Mouse (Mus musculus): Measurements from ENCODE around the gene Sesn2. TPM values are rescaled to one million over a fixed set of nuclear protein-coding genes. Genes with fewer than 3 reads are reported as not detected.

Sesn2 gene
- polyA plus RNA-seq, 1 experiment from 2014 or later: 16.0 TPM

DNA sequence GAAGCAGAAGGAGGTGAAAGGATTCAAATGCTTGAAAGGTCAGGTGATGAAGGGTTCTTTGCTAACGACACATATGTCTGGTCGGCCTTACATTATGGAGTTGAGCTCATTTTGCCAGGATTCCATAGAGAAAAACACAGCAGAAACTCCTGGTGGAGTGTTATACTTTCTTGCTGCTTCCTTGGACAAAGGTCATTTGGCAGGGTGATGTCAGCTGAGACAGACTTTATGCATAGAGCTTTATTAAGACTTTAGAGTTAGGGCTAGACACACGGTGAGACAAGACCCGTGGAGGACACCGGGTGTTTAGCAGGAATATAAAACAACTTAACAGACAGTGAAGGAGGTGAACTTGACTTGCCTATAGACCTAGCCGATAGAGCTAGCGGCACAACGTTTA lies 32.5 kb downstream of the Sesn2 start:
- DNase-seq (ENCODE audit: low spot score) (no peak), ATAC-seq (no peak)
- no peak overlapping the region for H3K27ac ChIP-seq (ENCODE audit: low read length)
- no peak overlapping the region for H3K9ac ChIP-seq (replicated peaks; ENCODE audit: low read depth)
- no peaks in the 10 kb centered on the region for H3K4me1 ChIP-seq (ENCODE audit: insufficient read depth, low read depth, low read length)
- no peaks in the 10 kb centered on the region for H3K36me3 ChIP-seq (ENCODE audit: insufficient read depth, low read length)
- WGBS: 90% methylated on average over 8 of the region's 8 CpGs
- no peaks in the 10 kb centered on the region for H3K27me3 ChIP-seq (replicated peaks; ENCODE audit: insufficient read depth, low read length)
- H3K4me3 ChIP-seq (ENCODE audit: low read depth, low read length): no peak overlapping the region
- no peak for TF ChIP-seq EP300 (IDR thresholded peaks at IDR 0.05)
- TF ChIP-seq CTCF (IDR thresholded peaks at IDR 0.05): no peak
- no peaks in the 10 kb centered on the region for H3K9me3 ChIP-seq (ENCODE audit: low read length)
- no peak overlapping the region for H3K4me2 ChIP-seq (replicated peaks; ENCODE audit: low read depth, low read length)

DNA sequence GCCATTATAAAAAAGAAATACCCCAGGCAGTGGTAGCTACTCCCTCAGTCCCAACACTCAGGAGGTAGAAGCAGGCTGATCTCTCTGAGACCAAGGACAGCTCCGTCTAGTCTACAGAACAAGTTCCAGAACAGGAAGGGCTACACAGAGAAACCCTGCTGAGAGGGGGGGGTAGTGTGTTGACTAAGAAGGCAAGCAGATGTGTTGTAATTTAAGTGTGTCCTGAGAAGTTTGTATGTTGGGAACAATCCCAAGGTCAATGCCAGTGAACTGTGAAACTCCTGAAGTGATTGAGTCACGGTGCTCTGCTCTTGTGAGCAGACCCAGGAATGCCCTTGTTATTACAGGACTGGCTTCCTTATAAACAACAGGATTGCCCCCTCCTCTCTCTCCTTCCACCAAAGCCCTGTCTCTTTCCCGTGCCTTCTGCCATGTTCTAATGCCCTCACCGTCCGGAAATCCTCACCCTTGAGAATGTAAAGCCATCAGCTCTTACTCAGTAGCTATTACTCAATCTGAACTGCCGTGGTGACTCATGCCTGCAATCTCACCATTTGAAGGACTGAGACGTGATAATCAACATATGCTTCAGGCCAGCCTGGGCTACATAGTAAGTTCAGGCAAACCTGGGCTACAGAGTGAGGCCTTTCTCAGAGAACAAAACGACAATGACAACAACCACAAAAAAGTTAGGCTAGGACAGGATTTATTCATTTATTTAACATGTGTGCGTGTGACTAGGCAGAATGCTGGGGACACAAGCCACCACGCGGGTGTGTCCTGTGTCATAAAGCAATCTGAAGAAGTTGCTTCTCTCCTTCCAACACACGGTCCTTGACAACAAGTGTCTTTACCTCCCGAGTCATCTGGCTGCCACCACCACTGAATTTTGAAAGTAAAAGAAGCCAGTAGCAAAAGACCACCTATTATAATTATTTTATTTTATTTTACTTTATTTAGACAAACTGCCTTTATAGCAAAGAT lies 34.1 kb downstream of the Sesn2 start:
- DNase-seq (ENCODE audit: low spot score) (peak; percentile 81), ATAC-seq (peak; percentile 79)
- peak; percentile 33 for TF ChIP-seq EP300 (IDR thresholded peaks at IDR 0.05)
- TF ChIP-seq CTCF (IDR thresholded peaks at IDR 0.05): no peak
- no peak overlapping the region for H3K9ac ChIP-seq (replicated peaks; ENCODE audit: low read depth)
- 0 out of 2 replicates have a peak overlapping the region, but pooled peaks have one; percentile 15 for H3K27ac ChIP-seq (ENCODE audit: low read length)
- WGBS: 55% methylated on average over 13 of the region's 13 CpGs
- no peaks in the 10 kb centered on the region for H3K36me3 ChIP-seq (ENCODE audit: insufficient read depth, low read length)
- H3K9me3 ChIP-seq (ENCODE audit: low read length): no peaks in the 10 kb centered on the region
- H3K27me3 ChIP-seq (replicated peaks; ENCODE audit: insufficient read depth, low read length): no peaks in the 10 kb centered on the region
- H3K4me1 ChIP-seq (ENCODE audit: insufficient read depth, low read depth, low read length): no peaks in the 10 kb centered on the region
- H3K4me2 ChIP-seq (replicated peaks; ENCODE audit: low read depth, low read length): no peak overlapping the region
- no peak overlapping the region for H3K4me3 ChIP-seq (ENCODE audit: low read depth, low read length)

DNA sequence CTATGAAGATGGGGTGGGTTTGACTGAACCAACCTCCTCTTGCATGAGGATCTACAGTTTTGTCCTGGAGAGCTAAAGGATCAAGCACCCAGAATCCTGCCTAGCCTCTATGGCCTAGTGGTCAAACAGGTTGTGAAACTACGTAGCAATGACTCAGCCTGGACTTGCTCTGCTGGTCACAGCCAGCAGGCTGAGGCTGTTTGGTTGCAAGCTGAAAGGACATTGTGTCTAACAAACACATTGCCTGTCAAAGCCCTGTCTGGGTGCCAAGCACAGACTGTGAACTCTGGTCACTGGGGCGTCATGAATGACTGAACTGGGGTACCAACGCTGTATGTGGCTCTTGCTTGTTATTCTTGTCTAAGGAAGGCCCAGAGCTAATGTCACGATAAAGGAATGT lies 35.7 kb downstream of the Sesn2 start:
- peak; percentile 84 for DNase-seq (ENCODE audit: low spot score)

DNA sequence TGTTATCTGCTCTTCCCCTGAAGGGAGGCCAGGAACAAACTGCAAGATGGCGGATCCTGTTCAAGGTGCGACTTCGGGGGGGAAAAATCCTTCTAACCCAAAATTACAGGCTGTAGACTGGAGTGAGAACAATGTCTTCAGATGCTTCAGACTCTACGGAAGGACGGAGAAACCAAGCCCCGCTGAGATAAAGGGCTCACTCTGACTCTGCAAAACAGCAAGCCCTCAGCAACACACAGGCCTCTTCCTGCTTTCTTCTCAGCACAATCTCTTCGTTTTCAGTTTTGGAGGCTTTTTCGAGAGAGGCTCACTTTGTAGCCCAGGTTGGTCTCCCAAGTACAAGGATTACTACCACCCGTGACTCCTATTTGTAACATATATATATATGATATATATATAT lies 36.9 kb downstream of the Sesn2 start:
- Histone ChIP-seq H3K27ac (ENCODE audit: low read length) (no peak overlapping the region), H3K27me3 (replicated peaks; ENCODE audit: insufficient read depth, low read length) (no peaks in the 10 kb centered on the region), H3K4me2 (replicated peaks; ENCODE audit: low read depth, low read length) (no peak overlapping the region), H3K9ac (replicated peaks; ENCODE audit: low read depth) (no peak overlapping the region), H3K36me3 (ENCODE audit: insufficient read depth, low read length) (no peaks in the 10 kb centered on the region), H3K4me1 (ENCODE audit: insufficient read depth, low read depth, low read length) (no peaks in the 10 kb centered on the region), H3K4me3 (ENCODE audit: low read depth, low read length) (no peak overlapping the region), H3K9me3 (ENCODE audit: low read length) (no peaks in the 10 kb centered on the region)
- TF ChIP-seq EP300 (IDR thresholded peaks at IDR 0.05): no peak
- no peak for TF ChIP-seq CTCF (IDR thresholded peaks at IDR 0.05)
- 82% methylated on average over 9 of the region's 9 CpGs for WGBS
- no peak for DNase-seq (ENCODE audit: low spot score)
- ATAC-seq: no peak

More for the DNA sequence above, 35.7 kb downstream of the Sesn2 start:
- Histone ChIP-seq H3K4me2 (replicated peaks; ENCODE audit: low read depth, low read length) (no peak overlapping the region), H3K36me3 (ENCODE audit: insufficient read depth, low read length) (no peaks in the 10 kb centered on the region), H3K4me1 (ENCODE audit: insufficient read depth, low read depth, low read length) (no peaks in the 10 kb centered on the region), H3K4me3 (ENCODE audit: low read depth, low read length) (no peak overlapping the region), H3K9ac (replicated peaks; ENCODE audit: low read depth) (no peak overlapping the region), H3K9me3 (ENCODE audit: low read length) (no peaks in the 10 kb centered on the region), H3K27me3 (replicated peaks; ENCODE audit: insufficient read depth, low read length) (no peaks in the 10 kb centered on the region), H3K27ac (ENCODE audit: low read length) (peak overlapping the region; percentile 20; the same call in 1 of the 2 replicates)
- peak; percentile 81 for ATAC-seq
- TF ChIP-seq EP300 (IDR thresholded peaks at IDR 0.05) (no peak; the same call in 1 of the 2 replicates), CTCF (IDR thresholded peaks at IDR 0.05) (no peak)
- WGBS: 58% methylated on average over 4 of the region's 4 CpGs

DNA sequence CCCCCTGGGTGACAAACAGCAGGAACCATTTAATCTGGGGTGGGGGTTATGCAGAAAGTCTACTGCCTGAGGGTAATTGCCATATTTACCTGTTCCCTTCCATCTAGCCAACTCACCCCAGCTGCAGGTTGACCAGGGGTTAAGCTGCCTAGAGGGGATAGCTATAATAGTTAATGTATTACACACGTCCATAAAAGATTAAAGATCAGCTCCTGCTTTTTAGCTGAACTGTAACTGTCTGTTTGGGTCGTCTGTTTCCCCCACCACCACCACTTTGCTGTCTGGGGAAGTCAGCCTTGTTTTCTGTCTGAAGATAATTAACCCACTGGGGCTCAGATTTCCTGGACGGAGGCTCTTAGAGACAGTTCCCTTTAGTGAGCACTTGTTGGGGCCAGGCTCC lies 40.4 kb downstream of the Sesn2 start:
- Histone ChIP-seq H3K4me1 (ENCODE audit: insufficient read depth, low read depth, low read length) (no peaks in the 10 kb centered on the region), H3K27me3 (replicated peaks; ENCODE audit: insufficient read depth, low read length) (no peaks in the 10 kb centered on the region), H3K36me3 (ENCODE audit: insufficient read depth, low read length) (no peaks in the 10 kb centered on the region), H3K9me3 (ENCODE audit: low read length) (no peaks in the 10 kb centered on the region), H3K4me3 (ENCODE audit: low read depth, low read length) (no peak overlapping the region), H3K4me2 (replicated peaks; ENCODE audit: low read depth, low read length) (no peak overlapping the region), H3K9ac (replicated peaks; ENCODE audit: low read depth) (no peak overlapping the region), H3K27ac (ENCODE audit: low read length) (no peak overlapping the region)
- TF ChIP-seq EP300 (IDR thresholded peaks at IDR 0.05) (no peak), CTCF (IDR thresholded peaks at IDR 0.05) (no peak)
- WGBS: 20% methylated on average over 3 of the region's 3 CpGs
- no peak for DNase-seq (ENCODE audit: low spot score)
- ATAC-seq: no peak

DNA sequence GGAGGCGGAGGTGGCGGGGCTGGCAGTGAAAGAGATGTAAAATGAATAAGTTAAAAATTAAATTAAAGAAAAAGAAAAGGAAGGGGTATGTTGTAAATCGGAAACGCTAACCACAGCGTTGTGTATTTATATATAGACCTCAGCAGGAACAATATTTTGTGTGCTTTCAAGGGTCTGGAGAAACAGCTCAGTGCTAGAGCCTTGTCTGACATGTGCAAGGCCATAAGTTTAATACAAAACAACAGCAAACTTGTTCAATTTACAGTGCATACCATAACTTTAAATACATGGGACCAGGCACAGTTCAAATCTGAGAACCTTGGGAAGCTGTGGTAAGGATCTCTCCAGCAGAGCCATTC lies 46.1 kb downstream of the Sesn2 start:
- WGBS: 1% methylated on average over 5 of the region's 5 CpGs

More for the DNA sequence above, 46.1 kb downstream of the Sesn2 start:
- H3K4me2 ChIP-seq (replicated peaks; ENCODE audit: low read depth, low read length): peak overlapping the region; percentile 65
- TF ChIP-seq EP300 (IDR thresholded peaks at IDR 0.05): no peak
- TF ChIP-seq CTCF (IDR thresholded peaks at IDR 0.05): no peak
- H3K36me3 ChIP-seq (ENCODE audit: insufficient read depth, low read length): 0 out of 2 replicates have a peak, but pooled peaks cover 6% of the 10 kb centered on the region
- DNase-seq (ENCODE audit: low spot score): no peak
- H3K4me3 ChIP-seq (ENCODE audit: low read depth, low read length): peak overlapping the region; percentile 71
- H3K9me3 ChIP-seq (ENCODE audit: low read length): no peaks in the 10 kb centered on the region
- H3K4me1 ChIP-seq (ENCODE audit: insufficient read depth, low read depth, low read length): peaks cover 6% of the 10 kb centered on the region; the same call in 1 of the 2 replicates
- no peak overlapping the region for H3K27ac ChIP-seq (ENCODE audit: low read length)
- no peak for ATAC-seq
- H3K9ac ChIP-seq (replicated peaks; ENCODE audit: low read depth): no peak overlapping the region
- H3K27me3 ChIP-seq (replicated peaks; ENCODE audit: insufficient read depth, low read length): no peaks in the 10 kb centered on the region
